Mouse (Mus musculus) T-helper 1 cell (primary cell): ENCODE data around the gene Sgce.
"Not testable (repeated sequence)": the region's sequence is repeated elsewhere in the genome, so short reads cannot be mapped to it uniquely, and the experiment has no call there.

Experiments used
- in situ Hi-C: fragments of 300-600 bp; cut with MboI, MseI; formaldehyde crosslinking; loops from one replicate; pipeline ENCODE4 v1.15.1; 2025; ENCODE audit warnings: high pct_unique_total_duplicates

Gene Sgce

DNA sequence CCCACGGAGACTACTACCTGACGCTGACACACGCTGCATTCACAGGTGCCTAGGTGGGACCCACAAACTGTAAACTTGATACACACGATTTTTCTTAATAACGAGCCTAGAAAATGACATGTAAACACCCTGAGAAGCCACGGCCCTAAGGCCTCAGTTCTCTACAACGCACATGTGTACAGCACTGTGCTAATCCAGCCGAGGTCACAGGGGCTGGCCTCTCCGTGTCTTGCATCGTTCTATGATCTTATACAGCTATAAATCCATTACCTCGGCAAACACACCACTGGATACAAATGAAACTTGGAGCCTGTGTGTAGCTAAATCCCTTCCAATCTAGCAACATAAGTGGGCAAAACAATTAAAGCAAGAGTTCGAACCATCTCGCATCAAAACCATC lies 24.3 kb downstream of the Sgce start:
- in situ Hi-C loops: no loop called here

DNA sequence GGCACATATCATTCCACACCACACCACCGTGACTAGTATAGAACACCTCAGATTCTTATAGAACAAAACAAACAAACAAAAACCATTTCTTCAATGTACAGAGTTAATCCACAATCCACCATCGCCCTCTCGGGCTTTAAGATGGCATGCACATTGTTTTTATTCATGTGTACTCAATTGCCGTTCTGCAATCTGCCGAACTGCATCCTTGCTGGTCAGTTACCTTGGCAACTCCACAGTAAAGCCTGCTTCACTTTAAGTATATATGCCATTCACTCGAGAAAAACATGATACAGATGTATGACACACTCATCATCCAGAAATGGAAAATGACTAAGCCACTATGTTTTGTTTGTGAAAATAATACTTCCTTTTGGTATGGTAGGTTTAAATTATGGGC lies 24.9 kb downstream of the Sgce start:
- in situ Hi-C loops: no loop called here

DNA sequence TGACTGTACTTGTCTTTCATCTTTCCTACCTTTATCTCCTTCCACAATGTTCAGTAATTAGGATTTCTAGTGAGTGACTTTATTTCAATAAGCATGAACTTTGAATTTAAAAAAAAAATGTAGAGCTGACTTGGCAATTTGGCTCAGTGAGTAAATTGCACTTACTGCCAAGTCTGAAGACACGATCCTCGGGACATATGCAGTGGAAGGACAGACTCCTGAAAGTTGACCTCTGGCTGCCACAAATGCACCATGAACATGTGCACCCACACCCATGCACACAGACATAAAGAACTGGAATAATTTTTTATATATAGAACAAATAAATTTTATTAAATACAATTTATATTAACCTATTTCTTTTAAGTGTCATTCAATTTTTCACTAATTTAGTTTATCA lies 29.7 kb downstream of the Sgce start:
- in situ Hi-C loops: no loop called here

GRCm38 (mm10) chr6:4716171-4716570 lies 30.8 kb downstream of the Sgce start:
- in situ Hi-C loops: no loop called here

- in situ Hi-C loops: no loop called here
Measured at GRCm38 (mm10) chr6:4708971-4709370, 38.0 kb downstream of the Sgce start.

DNA sequence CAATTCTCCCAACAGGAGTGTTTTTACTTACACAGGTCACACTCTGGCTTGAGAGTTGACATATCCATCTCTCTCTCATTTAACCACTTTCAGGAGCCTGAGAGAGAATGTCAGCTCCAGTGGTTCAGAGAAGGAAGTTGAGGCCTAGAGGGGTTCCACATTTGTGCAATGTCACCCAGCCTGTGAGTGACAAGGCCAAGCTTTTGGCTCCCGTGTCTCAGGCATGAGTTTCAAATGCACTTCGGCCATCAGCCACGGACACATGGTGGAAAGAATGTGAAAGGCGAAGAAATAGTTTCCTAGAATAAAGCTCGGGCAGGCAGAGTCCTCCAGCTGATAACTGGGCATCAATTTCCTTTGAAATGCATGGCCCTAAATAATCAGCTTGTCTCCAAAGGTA lies 40.6 kb downstream of the Sgce start:
- in situ Hi-C loops: no loop called here

GRCm38 (mm10) chr6:4703908-4704307 lies 43.1 kb downstream of the Sgce start:
- in situ Hi-C loops: no loop called here

- in situ Hi-C loops: no loop called here
Measured at GRCm38 (mm10) chr6:4701641-4702040, 45.4 kb downstream of the Sgce start.

GRCm38 (mm10) chr6:4695778-4696177 lies 51.2 kb downstream of the Sgce start:
- in situ Hi-C loops: no loop called here

- in situ Hi-C loops: no loop called here
Measured at GRCm38 (mm10) chr6:4694672-4695231, 52.3 kb downstream of the Sgce start.

DNA sequence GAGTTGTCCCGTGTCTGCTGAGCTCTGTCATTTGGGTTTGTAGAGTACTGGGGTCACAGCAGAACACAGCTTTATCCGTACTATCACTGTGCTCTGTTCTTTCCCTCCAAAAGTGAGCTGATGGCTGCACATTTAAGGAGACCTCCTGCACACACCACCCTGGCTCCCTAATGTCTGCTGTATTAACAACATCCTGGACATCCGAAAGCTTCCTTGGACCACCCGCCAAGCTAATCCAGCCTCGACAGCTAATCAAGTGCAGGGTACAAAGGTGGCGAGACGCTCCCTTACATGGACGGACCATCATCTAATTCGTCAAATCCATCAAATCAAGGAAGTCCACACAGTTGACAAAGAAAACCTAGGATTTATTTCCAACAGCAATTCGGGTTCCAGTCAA lies 53.5 kb downstream of the Sgce start:
- in situ Hi-C loops: no loop called here

DNA sequence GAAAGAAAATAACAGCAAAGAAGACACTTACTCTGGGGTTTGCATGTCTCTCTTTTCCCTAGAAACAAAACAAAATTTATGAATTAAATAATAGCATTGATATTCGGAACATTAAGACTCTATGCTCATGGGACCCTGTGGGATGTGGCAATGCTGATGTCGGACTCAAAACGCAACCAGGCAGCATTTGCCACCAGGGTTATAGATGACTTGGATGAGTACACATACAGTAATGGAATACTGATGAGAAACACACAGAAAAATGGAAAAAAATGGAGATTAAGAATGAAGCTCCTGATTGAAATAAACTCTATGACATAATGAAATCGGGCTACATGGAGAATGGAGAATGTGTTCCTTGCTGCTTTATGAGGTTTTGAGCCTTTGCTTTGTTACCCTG lies 56.6 kb downstream of the Sgce start:
- in situ Hi-C loops: no loop called here

- in situ Hi-C loops: no loop called here
Measured at GRCm38 (mm10) chr6:4684706-4685340, 62.2 kb downstream of the Sgce start.

DNA sequence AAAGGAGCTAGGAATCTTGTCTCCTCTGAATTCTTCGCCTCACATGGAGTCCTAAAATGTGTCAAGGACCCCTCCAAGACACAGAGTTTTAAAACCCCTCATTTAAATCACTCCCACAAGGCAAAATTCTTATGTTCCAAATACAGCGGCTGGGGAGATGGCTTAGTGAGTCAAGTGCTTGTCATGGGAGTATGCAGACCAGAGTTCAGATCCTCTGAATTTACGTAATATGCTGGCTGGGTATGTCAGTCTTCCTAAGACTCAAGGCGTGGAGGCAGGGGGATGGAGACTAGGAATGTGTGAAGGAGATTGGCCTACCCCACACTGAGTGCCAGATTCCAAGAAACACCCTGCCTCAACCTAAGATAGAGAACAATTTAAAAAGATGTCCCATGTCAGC lies 66.4 kb downstream of the Sgce start:
- in situ Hi-C loops: no loop called here

DNA sequence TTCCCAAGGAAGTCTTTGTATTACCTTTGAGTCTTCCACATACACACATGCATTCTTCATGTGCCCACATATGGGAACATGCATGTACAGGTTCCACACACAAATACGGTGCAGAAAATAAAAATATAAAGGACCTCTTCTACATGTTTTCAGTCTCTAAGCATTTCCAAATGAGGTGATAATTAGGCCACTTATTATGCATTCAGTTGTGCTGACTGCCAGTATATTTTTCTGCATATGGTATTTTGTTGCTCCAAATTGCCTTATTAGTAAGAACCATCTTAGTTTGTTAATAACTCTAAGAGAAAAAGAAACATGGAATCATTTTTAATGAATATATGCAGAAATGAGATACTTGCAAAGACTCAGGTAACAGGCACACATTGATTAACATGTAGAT lies 67.0 kb downstream of the Sgce start:
- in situ Hi-C loops: no loop called here

GRCm38 (mm10) chr6:4677356-4677761 lies 69.6 kb downstream of the Sgce start:
- in situ Hi-C loops: no loop called here

GRCm38 (mm10) chr6:4665154-4665553 lies 81.9 kb downstream of the Sgce start:
- in situ Hi-C loops: no loop called here

DNA sequence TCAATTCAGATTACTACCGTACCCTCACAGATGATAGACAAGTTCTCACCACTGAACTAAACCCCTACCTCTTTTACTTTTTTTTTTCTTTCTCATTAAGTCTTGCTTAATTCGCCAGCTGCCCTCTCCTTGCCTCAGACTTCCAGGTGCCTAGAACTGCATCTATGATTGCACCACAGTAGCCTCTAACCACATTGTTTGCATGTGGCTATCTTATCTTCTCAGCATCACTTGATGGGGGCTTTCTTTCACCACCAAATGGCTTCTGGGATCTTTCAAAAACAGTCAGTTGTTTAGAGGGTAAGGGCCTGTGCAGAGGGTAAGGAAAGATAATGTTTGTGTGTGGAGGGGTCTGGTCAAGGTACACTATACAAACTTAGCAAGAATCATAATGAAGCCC lies 82.7 kb downstream of the Sgce start:
- in situ Hi-C loops: no loop called here

- in situ Hi-C loops: no loop called here
Measured at GRCm38 (mm10) chr6:4663516-4663915, 83.5 kb downstream of the Sgce start.

GRCm38 (mm10) chr6:4658861-4659260 lies 88.1 kb downstream of the Sgce start:
- in situ Hi-C loops: no loop called here

- in situ Hi-C loops: no loop called here
Measured at GRCm38 (mm10) chr6:4655924-4656323, 91.1 kb downstream of the Sgce start.

- in situ Hi-C loops: no loop called here
Measured at GRCm38 (mm10) chr6:4655466-4655865, 91.5 kb downstream of the Sgce start.

DNA sequence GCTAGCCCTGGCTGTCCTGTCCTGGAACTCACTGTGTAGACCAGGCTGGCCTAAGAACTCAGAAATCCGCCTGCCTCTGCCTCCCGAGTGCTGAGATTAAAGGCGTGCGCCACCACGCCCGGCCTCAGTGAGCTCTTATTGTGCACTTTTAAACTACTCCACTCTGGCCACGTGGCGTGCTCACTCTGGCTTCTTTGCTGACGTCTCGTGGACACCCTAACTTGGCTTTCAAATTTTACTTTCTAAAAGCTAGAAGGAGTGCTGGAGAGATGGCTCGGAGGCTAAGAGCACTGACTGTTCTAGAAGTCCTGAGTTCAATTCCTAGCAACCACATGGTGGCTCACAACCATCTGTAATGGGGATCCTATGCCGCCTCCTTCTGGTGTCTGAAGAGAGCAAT lies 93.3 kb downstream of the Sgce start:
- in situ Hi-C loops: not testable (repeated sequence)

DNA sequence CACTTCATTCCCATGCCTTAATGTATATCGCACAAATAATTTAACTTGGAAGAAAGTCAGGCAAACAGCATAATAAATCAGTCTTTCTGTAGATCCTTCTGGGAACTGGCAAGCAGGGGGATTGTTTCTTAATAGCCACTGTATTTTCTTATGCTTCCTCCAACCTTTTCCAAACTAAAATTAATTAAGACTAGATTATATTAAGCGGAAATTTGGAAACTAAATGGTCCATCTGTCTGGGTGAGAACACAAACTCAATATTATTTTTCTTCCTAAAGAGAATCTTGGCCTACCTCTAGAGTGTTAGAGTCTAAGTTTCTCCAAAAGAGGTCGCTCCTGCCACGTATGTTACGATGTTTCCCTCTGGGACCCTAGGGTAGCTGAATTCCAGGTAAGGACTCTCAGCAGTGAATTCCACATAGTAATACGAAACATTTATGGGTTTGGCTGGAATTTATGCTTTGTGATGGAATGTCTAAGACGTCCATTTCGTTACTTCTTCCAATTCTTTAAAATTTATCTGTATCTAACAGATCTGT lies 94.3 kb downstream of the Sgce start:
- in situ Hi-C loops: no loop called here
